Mouse (Mus musculus): ENCODE data around the gene Gpr146. TPM values are rescaled to one million over a fixed set of nuclear protein-coding genes. Genes with fewer than 3 reads are reported as not detected.

Gpr146 gene
- total and polyA plus RNA-seq, 2 experiments = 36.5 to 70.7 TPM

GRCm38 (mm10) chr5:139403692-139404260 lies 26.3 kb downstream of the Gpr146 start:
- Histone ChIP-seq H3K4me3 (ENCODE audit: insufficient read depth, low read depth, low read length) (no peak overlapping the region), H3K79me2 (ENCODE audit: control insufficient read depth, insufficient read depth, low read length) (no peaks in the 10 kb centered on the region), H3K27ac (replicated peaks; ENCODE audit: insufficient read depth, low read depth, low read length) (no peak overlapping the region), H3K4me1 (ENCODE audit: control insufficient read depth, insufficient read depth, low read length) (peaks cover 1% of the 10 kb centered on the region), H3K9ac (ENCODE audit: low read depth, low read length) (no peak overlapping the region), H3K36me3 (ENCODE audit: control insufficient read depth, insufficient read depth, low read length) (no peaks in the 10 kb centered on the region), H3K27me3 (ENCODE audit: control insufficient read depth, insufficient read depth, low read length) (no peaks in the 10 kb centered on the region)
- DNase-seq (ENCODE audit: extremely low read depth, low read depth, low spot score) = no peak
- TF ChIP-seq POLR2A (IDR thresholded peaks at IDR 0.05; ENCODE audit: extremely low read depth, insufficient read depth, low read length) (no peak), CTCF (IDR thresholded peaks at IDR 0.05; ENCODE audit: low read depth, low read length) (no peak)
- WGBS = 90% methylated on average over 8 of the region's 8 CpGs

- H3K27me3 ChIP-seq (ENCODE audit: control insufficient read depth, insufficient read depth, low read length) = no peaks in the 10 kb centered on the region
- H3K9ac ChIP-seq (ENCODE audit: low read depth, low read length) = 0 out of 2 replicates have a peak within 1 kb of the TSS, but pooled peaks have one; percentile 39
- no peak for DNase-seq (ENCODE audit: extremely low read depth, low read depth, low spot score)
- no peak for TF ChIP-seq POLR2A (IDR thresholded peaks at IDR 0.05; ENCODE audit: extremely low read depth, insufficient read depth, low read length)
- no peak for TF ChIP-seq CTCF (IDR thresholded peaks at IDR 0.05; ENCODE audit: low read depth, low read length)
- peak within 1 kb of the TSS; percentile 10; the same call in 1 of the 2 replicates for H3K27ac ChIP-seq (replicated peaks; ENCODE audit: insufficient read depth, low read depth, low read length)
- H3K4me1 ChIP-seq (ENCODE audit: control insufficient read depth, insufficient read depth, low read length) = no peaks in the 10 kb centered on the region
- 0 out of 2 replicates have a peak within 1 kb of the TSS, but pooled peaks have one; percentile 3 for H3K4me3 ChIP-seq (ENCODE audit: insufficient read depth, low read depth, low read length)
- H3K79me2 ChIP-seq (ENCODE audit: control insufficient read depth, insufficient read depth, low read length) = no peaks in the 10 kb centered on the region
- 85% methylated on average over 6 of the region's 6 CpGs for WGBS
- no peaks in the 10 kb centered on the region for H3K36me3 ChIP-seq (ENCODE audit: control insufficient read depth, insufficient read depth, low read length)
These were observed 27.4 kb downstream of the Gpr146 start, which contains the start of gene C130050O18Rik for GRCm38 (mm10) chr5:139404801-139405401. Gene C130050O18Rik, plus strand, starts transcription at chr5:139405280.

GRCm38 (mm10) chr5:139405478-139405877 lies 28.0 kb downstream of the Gpr146 start:
- WGBS = 81% methylated on average over 7 of the region's 7 CpGs
- no peak for TF ChIP-seq POLR2A (IDR thresholded peaks at IDR 0.05; ENCODE audit: extremely low read depth, insufficient read depth, low read length)
- no peak for TF ChIP-seq CTCF (IDR thresholded peaks at IDR 0.05; ENCODE audit: low read depth, low read length)
- Histone ChIP-seq H3K9ac (ENCODE audit: low read depth, low read length) (no peak overlapping the region), H3K27me3 (ENCODE audit: control insufficient read depth, insufficient read depth, low read length) (no peaks in the 10 kb centered on the region), H3K79me2 (ENCODE audit: control insufficient read depth, insufficient read depth, low read length) (no peaks in the 10 kb centered on the region), H3K27ac (replicated peaks; ENCODE audit: insufficient read depth, low read depth, low read length) (peak overlapping the region; percentile 10; the same call in 1 of the 2 replicates), H3K4me3 (ENCODE audit: insufficient read depth, low read depth, low read length) (0 out of 2 replicates have a peak overlapping the region, but pooled peaks have one; percentile 3), H3K4me1 (ENCODE audit: control insufficient read depth, insufficient read depth, low read length) (no peaks in the 10 kb centered on the region), H3K36me3 (ENCODE audit: control insufficient read depth, insufficient read depth, low read length) (no peaks in the 10 kb centered on the region)
- DNase-seq (ENCODE audit: extremely low read depth, low read depth, low spot score) = no peak

GRCm38 (mm10) chr5:139405953-139406352 lies 28.5 kb downstream of the Gpr146 start:
- H3K27ac ChIP-seq (replicated peaks; ENCODE audit: insufficient read depth, low read depth, low read length) = peak overlapping the region; percentile 10; the same call in 1 of the 2 replicates
- 0 out of 2 replicates have a peak overlapping the region, but pooled peaks have one; percentile 39 for H3K9ac ChIP-seq (ENCODE audit: low read depth, low read length)
- DNase-seq (ENCODE audit: extremely low read depth, low read depth, low spot score) = no peak
- no peak for TF ChIP-seq CTCF (IDR thresholded peaks at IDR 0.05; ENCODE audit: low read depth, low read length)
- no peak for TF ChIP-seq POLR2A (IDR thresholded peaks at IDR 0.05; ENCODE audit: extremely low read depth, insufficient read depth, low read length)
- no peaks in the 10 kb centered on the region for H3K36me3 ChIP-seq (ENCODE audit: control insufficient read depth, insufficient read depth, low read length)
- H3K27me3 ChIP-seq (ENCODE audit: control insufficient read depth, insufficient read depth, low read length) = no peaks in the 10 kb centered on the region
- H3K4me3 ChIP-seq (ENCODE audit: insufficient read depth, low read depth, low read length) = no peak overlapping the region
- H3K4me1 ChIP-seq (ENCODE audit: control insufficient read depth, insufficient read depth, low read length) = no peaks in the 10 kb centered on the region
- H3K79me2 ChIP-seq (ENCODE audit: control insufficient read depth, insufficient read depth, low read length) = no peaks in the 10 kb centered on the region
- 78% methylated on average over 3 of the region's 3 CpGs for WGBS

GRCm38 (mm10) chr5:139407121-139407885 lies 29.8 kb downstream of the Gpr146 start:
- Histone ChIP-seq H3K36me3 (ENCODE audit: control insufficient read depth, insufficient read depth, low read length) (no peaks in the 10 kb centered on the region), H3K9ac (ENCODE audit: low read depth, low read length) (peak overlapping the region; percentile 32; the same call in 1 of the 2 replicates), H3K4me3 (ENCODE audit: insufficient read depth, low read depth, low read length) (peak overlapping the region; percentile 23; the same call in 1 of the 2 replicates), H3K27ac (replicated peaks; ENCODE audit: insufficient read depth, low read depth, low read length) (0 out of 2 replicates have a peak overlapping the region, but pooled peaks have one; percentile 4), H3K27me3 (ENCODE audit: control insufficient read depth, insufficient read depth, low read length) (no peaks in the 10 kb centered on the region), H3K4me1 (ENCODE audit: control insufficient read depth, insufficient read depth, low read length) (no peaks in the 10 kb centered on the region), H3K79me2 (ENCODE audit: control insufficient read depth, insufficient read depth, low read length) (no peaks in the 10 kb centered on the region)
- no peak for TF ChIP-seq CTCF (IDR thresholded peaks at IDR 0.05; ENCODE audit: low read depth, low read length)
- TF ChIP-seq POLR2A (IDR thresholded peaks at IDR 0.05; ENCODE audit: extremely low read depth, insufficient read depth, low read length) = no peak
- DNase-seq (ENCODE audit: extremely low read depth, low read depth, low spot score) = no peak
- WGBS = 77% methylated on average over 14 of the region's 14 CpGs
